ENCODE assay signal across 27 mouse cellular contexts in the genomic region with DNA sequence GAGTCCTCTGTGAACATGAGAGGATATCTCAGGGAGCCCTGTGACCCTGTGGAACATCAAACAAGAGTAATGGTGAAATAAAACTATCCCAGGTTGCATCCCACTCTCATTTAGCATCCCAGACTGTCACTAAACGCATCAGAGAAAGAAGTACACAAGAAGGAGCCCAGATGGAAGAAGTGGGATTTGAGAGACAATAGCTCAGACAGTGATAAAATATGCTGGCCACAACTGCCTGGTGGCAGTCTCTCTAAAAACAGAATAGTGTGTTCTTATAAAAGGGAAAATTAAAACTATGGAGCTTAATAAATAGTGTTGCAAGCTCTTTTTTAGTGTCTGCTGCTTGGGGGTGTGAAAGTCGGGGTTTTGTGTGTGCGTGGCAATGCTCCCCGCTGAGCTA. TPM values are rescaled to one million over a fixed set of nuclear protein-coding genes. Genes with fewer than 3 reads are reported as not detected.
DNase-seq lines count a peak whose midpoint lies in the region; ATAC-seq and TF ChIP-seq lines count a peak whose summit lies in the region.
"Had no signal": no experiment of that assay in that cellular context is flagged by ENCODE, and none has a peak within 500 bp of the region (broad histone marks: within the 10 kb centered on the region; RNA-seq: fewer than 3 reads in every experiment).

No protein-coding gene starts in this region.

- TF ChIP-seq RAD21 in MEL (IDR thresholded peaks at IDR 0.05; ENCODE audit: low read depth, low read length): no peak

- no peaks in the 10 kb centered on the region; the same call in 1 of the 2 replicates for H3K27me3 ChIP-seq in forebrain, embryonic 11.5 days (ENCODE audit: control insufficient read depth, insufficient read depth, low read length)
- H3K27me3 ChIP-seq in forebrain, embryonic 15.5 days: peaks cover 4% of the 10 kb centered on the region; the same call in 1 of the 2 replicates
- H3K27me3 ChIP-seq in heart, embryonic 10.5 days (ENCODE audit: insufficient read depth, poor library complexity, severe bottlenecking): peaks cover 12% of the 10 kb centered on the region; the same call in 1 of the 2 replicates
- no peaks in the 10 kb centered on the region; a peak in 3 of 4 replicates for H3K27me3 ChIP-seq in MEL (ENCODE audit: control insufficient read depth in 1 of 2, insufficient read depth in 2 of 2, low read length in 2 of 2)
- no peaks in the 10 kb centered on the region for H3K27me3 ChIP-seq in midbrain, embryonic 16.5 days (ENCODE audit: control insufficient read depth, insufficient read depth, low read depth, low read length)
- H3K27me3 ChIP-seq: intestine, embryonic 15.5 days; Patski had no signal

- H3K4me3 ChIP-seq in forebrain, embryonic 11.5 days (ENCODE audit: low read depth, low read length): no peak overlapping the region
- no peak overlapping the region for H3K4me3 ChIP-seq in forebrain, embryonic 15.5 days
- no peak overlapping the region for H3K4me3 ChIP-seq in heart, embryonic 10.5 days
- H3K4me3 ChIP-seq in MEL (ENCODE audit: control insufficient read depth in 1 of 2, insufficient read depth in 1 of 2, low read depth in 2 of 2, low read length in 2 of 2): no peak overlapping the region
- H3K4me3 ChIP-seq in midbrain, embryonic 16.5 days (ENCODE audit: low read depth, low read length): no peak overlapping the region
- H3K4me3 ChIP-seq: forebrain, embryonic 10.5 days; gastrocnemius, adult 2 months; heart, embryonic 13.5 days; hindbrain, embryonic 10.5 days; hindbrain, embryonic 13.5 days; intestine, embryonic 15.5 days had no signal

- H3K4me2 ChIP-seq in forebrain, embryonic 11.5 days (ENCODE audit: low read depth, low read length, severe bottlenecking): no peak overlapping the region
- H3K4me2 ChIP-seq in forebrain, embryonic 15.5 days (replicated peaks): no peak overlapping the region
- no peak overlapping the region for H3K4me2 ChIP-seq in midbrain, embryonic 16.5 days (ENCODE audit: low read length)
- H3K4me2 ChIP-seq: heart, embryonic 13.5 days; hindbrain, embryonic 13.5 days; intestine, embryonic 15.5 days had no signal

- H3K27ac ChIP-seq in forebrain, embryonic 11.5 days (ENCODE audit: low read depth, low read length): no peak overlapping the region
- H3K27ac ChIP-seq in forebrain, embryonic 15.5 days (replicated peaks): no peak overlapping the region
- H3K27ac ChIP-seq in heart, embryonic 10.5 days: no peak overlapping the region
- no peak overlapping the region for H3K27ac ChIP-seq in MEL (ENCODE audit: control insufficient read depth, low read depth, low read length)
- no peak overlapping the region for H3K27ac ChIP-seq in midbrain, embryonic 16.5 days (ENCODE audit: low read length)
- H3K27ac ChIP-seq: forebrain, embryonic 10.5 days; gastrocnemius, adult 2 months; heart, embryonic 13.5 days; hindbrain, embryonic 10.5 days; hindbrain, embryonic 13.5 days; intestine, embryonic 15.5 days had no signal

- TF ChIP-seq CTCF in MEL (IDR thresholded peaks at IDR 0.05 in 2 of 3, conservative IDR thresholded peaks at IDR 0.05 in 1 of 3; ENCODE audit: control insufficient read depth in 1 of 3, insufficient read depth in 1 of 3, low read depth in 2 of 3, low read length in 3 of 3, poor library complexity in 1 of 3, severe bottlenecking in 1 of 3): no peak

- WGBS in forebrain, embryonic 11.5 days: 80% methylated on average over 4 of the region's 4 CpGs
- 87% methylated on average over 4 of the region's 4 CpGs for WGBS in forebrain, embryonic 15.5 days
- WGBS in heart, embryonic 10.5 days: 77% methylated on average over 4 of the region's 4 CpGs
- 82% methylated on average over 4 of the region's 4 CpGs for WGBS in midbrain, embryonic 16.5 days

- no peak overlapping the region for H3K9ac ChIP-seq in forebrain, embryonic 11.5 days (ENCODE audit: low read length)
- H3K9ac ChIP-seq in forebrain, embryonic 15.5 days (replicated peaks): no peak overlapping the region
- H3K9ac ChIP-seq in MEL (ENCODE audit: control insufficient read depth, low read depth, low read length, poor library complexity, severe bottlenecking): no peak overlapping the region
- H3K9ac ChIP-seq in midbrain, embryonic 16.5 days (ENCODE audit: low read depth, low read length): no peak overlapping the region
- H3K9ac ChIP-seq: heart, embryonic 13.5 days; hindbrain, embryonic 13.5 days; intestine, embryonic 15.5 days had no signal

- H3K79me2 ChIP-seq in MEL (ENCODE audit: control insufficient read depth, insufficient read depth, low read length, poor library complexity): no peaks in the 10 kb centered on the region

- no peaks in the 10 kb centered on the region for H3K9me3 ChIP-seq in forebrain, embryonic 11.5 days (ENCODE audit: control insufficient read depth, low read length)
- H3K9me3 ChIP-seq in forebrain, embryonic 15.5 days: no peaks in the 10 kb centered on the region
- peaks cover 5% of the 10 kb centered on the region for H3K9me3 ChIP-seq in heart, embryonic 10.5 days
- no peaks in the 10 kb centered on the region for H3K9me3 ChIP-seq in MEL (replicated peaks; ENCODE audit: insufficient read depth, low read length)
- no peaks in the 10 kb centered on the region for H3K9me3 ChIP-seq in midbrain, embryonic 16.5 days (replicated peaks; ENCODE audit: control insufficient read depth, low read length, poor library complexity, severe bottlenecking)
- H3K9me3 ChIP-seq: intestine, embryonic 15.5 days had no signal

- DNase-seq in forebrain, embryonic 11.5 days (ENCODE audit: low spot score): peak; percentile 20
- peak; percentile 20 for DNase-seq in heart, embryonic 10.5 days (ENCODE audit: low spot score)
- DNase-seq in heart, postnatal 25 days (ENCODE audit: low spot score): no peak
- DNase-seq in MEL (ENCODE audit: low read depth, low spot score): peak; percentile 1
- peak; percentile 42 for DNase-seq in telencephalon, adult 2 months (ENCODE audit: low read depth, low spot score)
- DNase-seq: adrenal gland, adult 8-10 months; adrenal gland, postnatal 25 days; cerebellum, adult 18-20 months; cerebellum, adult 9-10 months; cerebellum, postnatal 14 days; gastrocnemius, adult 2 months; gastrocnemius, postnatal 14 days; heart, adult 18-20 months; heart, postnatal 14 days had no signal

- TF ChIP-seq EP300 in MEL (IDR thresholded peaks at IDR 0.05; ENCODE audit: low read depth in 1 of 2, low read length in 2 of 2): no peak

- no peaks in the 10 kb centered on the region for H3K36me3 ChIP-seq in forebrain, embryonic 11.5 days (ENCODE audit: control insufficient read depth, insufficient read depth, low read length)
- H3K36me3 ChIP-seq in forebrain, embryonic 15.5 days: no peaks in the 10 kb centered on the region
- H3K36me3 ChIP-seq in heart, embryonic 10.5 days: no peaks in the 10 kb centered on the region
- H3K36me3 ChIP-seq in MEL (ENCODE audit: control insufficient read depth in 1 of 2, insufficient read depth in 2 of 2, low read length in 2 of 2): no peaks in the 10 kb centered on the region
- no peaks in the 10 kb centered on the region for H3K36me3 ChIP-seq in midbrain, embryonic 16.5 days (ENCODE audit: control insufficient read depth, insufficient read depth, low read length)
- H3K36me3 ChIP-seq: forebrain, embryonic 10.5 days; heart, embryonic 13.5 days; hindbrain, embryonic 10.5 days; hindbrain, embryonic 13.5 days; intestine, embryonic 15.5 days had no signal

- H3K4me1 ChIP-seq in forebrain, embryonic 11.5 days (replicated peaks; ENCODE audit: control insufficient read depth, insufficient read depth, low read length): no peaks in the 10 kb centered on the region
- H3K4me1 ChIP-seq in forebrain, embryonic 15.5 days: peaks cover 4% of the 10 kb centered on the region; the same call in 1 of the 2 replicates
- peaks cover 27% of the 10 kb centered on the region for H3K4me1 ChIP-seq in heart, embryonic 10.5 days
- H3K4me1 ChIP-seq in MEL (ENCODE audit: control insufficient read depth in 1 of 2, insufficient read depth in 2 of 2, low read length in 2 of 2): no peaks in the 10 kb centered on the region; a peak in 1 of 4 replicates
- peaks cover 7% of the 10 kb centered on the region for H3K4me1 ChIP-seq in midbrain, embryonic 16.5 days (ENCODE audit: control insufficient read depth, insufficient read depth, low read length)

- ATAC-seq in forebrain, embryonic 11.5 days (replicated peaks; ENCODE audit: low FRiP score): no peak
- no peak for ATAC-seq in forebrain, embryonic 15.5 days (replicated peaks)
- ATAC-seq in midbrain, embryonic 16.5 days: no peak
- ATAC-seq: forebrain, embryonic 14.5 days; hindbrain, embryonic 16.5 days; intestine, embryonic 15.5 days; Patski had no signal

- TF ChIP-seq POLR2A in MEL (IDR thresholded peaks at IDR 0.05; ENCODE audit: control insufficient read depth in 1 of 2, insufficient read depth in 1 of 2, low read depth in 1 of 2, low read length in 2 of 2, poor library complexity in 1 of 2): no peak

- intact Hi-C loops in heart, postnatal 25 days (cut with DNase I): no loop called here

RNA-seq across cellular contexts. Expression of gene Crygn, which starts 25.1 kb away (rescaled TPM):
- not detected in 2 replicates for polyA plus RNA-seq in forebrain, embryonic 11.5 days (2014; fragmentation: Nextera tagmentation; extraction: Ambion mirVana)
- polyA plus RNA-seq in forebrain, embryonic 15.5 days (2015; fragmentation: Nextera tagmentation; extraction: Ambion mirVana): 1.8 TPM in 2 replicates
- 2.7 and 4.1 TPM in 2 replicates for polyA plus RNA-seq in heart, embryonic 10.5 days (2016; fragmentation: Nextera tagmentation; extraction: Ambion mirVana)
- total RNA-seq in heart, postnatal 25 days (2021): not detected
- not detected in 2 replicates for total RNA-seq in MEL (2012; rRNA removed)
- polyA plus RNA-seq in MEL (2012; ENCODE audit: insufficient read depth in 1 of 2, insufficient read length in 2 of 2, low read depth in 1 of 2, low replicate concordance in 2 of 2, missing spikeins in 1 of 2): under 1 TPM in 1 of 2 experiments, not detected in 1; 0.89 TPM
- 1.4 and 2.1 TPM in 2 replicates for polyA plus RNA-seq in midbrain, embryonic 16.5 days (2015; fragmentation: Nextera tagmentation; extraction: Ambion mirVana)
- total RNA-seq: gastrocnemius, adult 2 months; gastrocnemius, postnatal 4 days; heart, adult 18-20 months had no signal
- polyA plus RNA-seq: embryonic facial prominence, embryonic 11.5 days; embryonic facial prominence, embryonic 14.5 days; Patski had no signal

RNA-seq across cellular contexts. Expression of gene Wdr86, which starts 52.4 kb away (rescaled TPM):
- polyA plus RNA-seq in forebrain, embryonic 11.5 days (2014; fragmentation: Nextera tagmentation; extraction: Ambion mirVana): 13.6 and 16.1 TPM in 2 replicates
- polyA plus RNA-seq in forebrain, embryonic 15.5 days (2015; fragmentation: Nextera tagmentation; extraction: Ambion mirVana): 4.0 and 4.5 TPM in 2 replicates
- 14.0 and 29.3 TPM in 2 replicates for polyA plus RNA-seq in heart, embryonic 10.5 days (2016; fragmentation: Nextera tagmentation; extraction: Ambion mirVana)
- under 1 TPM; 0.44 to 0.59 TPM for total RNA-seq in heart, postnatal 25 days (2021)
- 0.07 TPM in 1 of 2 replicates, not detected in the other for total RNA-seq in MEL (2012; rRNA removed)
- not detected for polyA plus RNA-seq in MEL (2012; ENCODE audit: insufficient read depth in 1 of 2, insufficient read length in 2 of 2, low read depth in 1 of 2, low replicate concordance in 2 of 2, missing spikeins in 1 of 2)
- 4.4 and 5.7 TPM in 2 replicates for polyA plus RNA-seq in midbrain, embryonic 16.5 days (2015; fragmentation: Nextera tagmentation; extraction: Ambion mirVana)
- total RNA-seq: gastrocnemius, adult 2 months had no signal
- polyA plus RNA-seq: Patski had no signal

RNA-seq across cellular contexts. Expression of gene Rheb, which starts 59.5 kb away (rescaled TPM):
- 189 and 202 TPM in 2 replicates for polyA plus RNA-seq in forebrain, embryonic 11.5 days (2014; fragmentation: Nextera tagmentation; extraction: Ambion mirVana)
- 231 and 243 TPM in 2 replicates for polyA plus RNA-seq in forebrain, embryonic 15.5 days (2015; fragmentation: Nextera tagmentation; extraction: Ambion mirVana)
- polyA plus RNA-seq in heart, embryonic 10.5 days (2016; fragmentation: Nextera tagmentation; extraction: Ambion mirVana): 219 and 225 TPM in 2 replicates
- 10 to 100 TPM; 75.5 to 82.9 TPM for total RNA-seq in heart, postnatal 25 days (2021)
- total RNA-seq in MEL (2012; rRNA removed): 61.3 and 67.7 TPM in 2 replicates
- 100 to 1,000 TPM; 114 to 731 TPM for polyA plus RNA-seq in MEL (2012; ENCODE audit: insufficient read depth in 1 of 2, insufficient read length in 2 of 2, low read depth in 1 of 2, low replicate concordance in 2 of 2, missing spikeins in 1 of 2)
- polyA plus RNA-seq in midbrain, embryonic 16.5 days (2015; fragmentation: Nextera tagmentation; extraction: Ambion mirVana): 255 and 277 TPM in 2 replicates
